Mouse (Mus musculus) CH12.LX (cell line): ENCODE results near the gene Commd1. TPM values are rescaled to one million over a fixed set of nuclear protein-coding genes. Genes with fewer than 3 reads are reported as not detected.

Source experiments
- DNase-seq: peaks from one replicate; pipeline ENCODE4 v3.0.0-alpha.2; 2013; ENCODE audit errors: extremely low read depth
- H3K27ac ChIP-seq: 2 replicates; pipeline ENCODE4 v1.5.1; 2012; ENCODE audit warnings: low read depth, mild to moderate bottlenecking, control low read depth, moderate library complexity; ENCODE audit not compliant: insufficient read depth
- H3K27me3 ChIP-seq: replicated peaks from 2 replicates; pipeline ENCODE3; 2012; ENCODE audit warnings: inconsistent platforms
- H3K36me3 ChIP-seq, 2 experiments: replicated peaks in 1 of 2; 2 replicates each; pipeline versions ENCODE3 to v1.6.1; 2012; ENCODE audit warnings: inconsistent platforms in 1 of 2, low read length in 1 of 2, mild to moderate bottlenecking in 1 of 2, mixed read lengths in 1 of 2, moderate library complexity in 1 of 2; ENCODE audit not compliant: control insufficient read depth in 1 of 2, insufficient read depth in 1 of 2
- H3K4me1 ChIP-seq, 2 experiments: 2 replicates each; pipeline ENCODE4 v1.6.1; 2012; ENCODE audit warnings: inconsistent platforms in 1 of 2, moderate library complexity in 1 of 2; ENCODE audit not compliant: insufficient read depth in 2 of 2, control insufficient read depth in 1 of 2
- H3K4me2 ChIP-seq: 2 replicates; pipeline ENCODE4 v1.6.1; 2012; ENCODE audit warnings: low read depth, mild to moderate bottlenecking, control low read depth; ENCODE audit not compliant: poor library complexity, insufficient read depth, severe bottlenecking
- H3K4me3 ChIP-seq, 3 experiments: fragments of 150-350 bp in 1 of 3; sonication (generic) in 1 of 3; replicated peaks in 1 of 3; 2 replicates each; pipeline versions ENCODE3 to v1.5.1; 2011 to 2012; ENCODE audit warnings: low read depth in 2 of 3, low read length in 2 of 3, mild to moderate bottlenecking in 2 of 3, moderate library complexity in 2 of 3, control low read depth in 1 of 3, improper control_type of control experiment in 1 of 3, inconsistent platforms in 1 of 3, mixed read lengths in 1 of 3; ENCODE audit not compliant: poor library complexity in 1 of 3
- H3K79me2 ChIP-seq: replicated peaks from 2 replicates; pipeline ENCODE4 v1.6.1; 2012; ENCODE audit warnings: mild to moderate bottlenecking, moderate library complexity; ENCODE audit not compliant: control insufficient read depth, poor library complexity, insufficient read depth, severe bottlenecking; ENCODE audit errors: extremely low read depth
- H3K9ac ChIP-seq: 2 replicates; pipeline ENCODE4 v1.6.1; 2012; ENCODE audit warnings: low read depth, mild to moderate bottlenecking, control low read depth, moderate library complexity; ENCODE audit not compliant: insufficient read depth
- H3K9me3 ChIP-seq: replicated peaks from 2 replicates; pipeline ENCODE3; 2012; ENCODE audit warnings: low read length, inconsistent platforms, mixed read lengths
- CHD1 ChIP-seq: IDR thresholded peaks from 2 replicates; pipeline ENCODE4 v1.6.1; 2012; ENCODE audit warnings: low read depth, low read length, improper control_type of control experiment, inconsistent platforms
- CHD2 ChIP-seq: IDR thresholded peaks from 2 replicates; pipeline ENCODE4 v1.6.1; 2011; ENCODE audit warnings: low read length, improper control_type of control experiment
- CTCF ChIP-seq, 2 experiments: IDR thresholded peaks in 1 of 2; conservative IDR thresholded peaks in 1 of 2; 2 replicates each; pipeline ENCODE4 v1.5.1; 2011 to 2012; ENCODE audit warnings: low read depth in 2 of 2, low read length in 2 of 2, improper control_type of control experiment in 1 of 2, inconsistent platforms in 1 of 2, mild to moderate bottlenecking in 1 of 2, moderate library complexity in 1 of 2
- IRF4 ChIP-seq: IDR thresholded peaks from 2 replicates; pipeline ENCODE4 v1.6.1; 2014; ENCODE audit warnings: low read depth, mild to moderate bottlenecking, inconsistent platforms, low read length, improper control_type of control experiment
- MAFK ChIP-seq: IDR thresholded peaks from 2 replicates; pipeline ENCODE4 v1.6.1; 2011; ENCODE audit warnings: low read length, improper control_type of control experiment; ENCODE audit not compliant: insufficient replicate concordance
- MEF2A ChIP-seq: IDR thresholded peaks from 2 replicates; pipeline ENCODE4 v1.6.1; 2014; ENCODE audit warnings: low read depth, mild to moderate bottlenecking, inconsistent platforms, low read length, improper control_type of control experiment, borderline replicate concordance
- MXI1 ChIP-seq: IDR thresholded peaks from 2 replicates; pipeline ENCODE4 v1.6.1; 2011; ENCODE audit warnings: mild to moderate bottlenecking, low read depth, low read length, improper control_type of control experiment
- NELFE ChIP-seq: IDR thresholded peaks from 2 replicates; pipeline ENCODE4 v1.6.1; 2011; ENCODE audit warnings: low read depth, low read length, improper control_type of control experiment
- NRF1 ChIP-seq: IDR thresholded peaks from 2 replicates; pipeline ENCODE4 v1.6.1; 2014; ENCODE audit warnings: low read depth, mild to moderate bottlenecking, inconsistent platforms, low read length, improper control_type of control experiment, moderate library complexity
- PAX5 ChIP-seq: IDR thresholded peaks from 2 replicates; pipeline ENCODE4 v1.6.1; 2012; ENCODE audit warnings: low read length, inconsistent platforms, mixed read lengths
- POLR2A ChIP-seq: IDR thresholded peaks from 2 replicates; pipeline ENCODE4 v1.6.1; 2011; ENCODE audit warnings: low read depth, mild to moderate bottlenecking, improper control_type of control experiment, low read length
- POLR2AphosphoS2 ChIP-seq: IDR thresholded peaks from 2 replicates; pipeline ENCODE4 v1.6.1; 2011; ENCODE audit warnings: low read depth, low read length, improper control_type of control experiment
- RAD21 ChIP-seq: IDR thresholded peaks from 2 replicates; pipeline ENCODE4 v1.6.1; 2011; ENCODE audit warnings: low read depth, mild to moderate bottlenecking, low read length, improper control_type of control experiment, moderate library complexity
- SIN3A ChIP-seq: IDR thresholded peaks from 2 replicates; pipeline ENCODE4 v1.6.1; 2012; ENCODE audit warnings: low read length, improper control_type of control experiment, inconsistent platforms
- SMC3 ChIP-seq: IDR thresholded peaks from 2 replicates; pipeline ENCODE4 v1.6.1; 2011; ENCODE audit warnings: low read depth, low read length, improper control_type of control experiment
- TCF12 ChIP-seq: IDR thresholded peaks from 2 replicates; pipeline ENCODE4 v1.6.1; 2014; ENCODE audit warnings: low read depth, mild to moderate bottlenecking, inconsistent platforms, low read length, improper control_type of control experiment
- UBTF ChIP-seq: IDR thresholded peaks from 2 replicates; pipeline ENCODE4 v1.6.1; 2012; ENCODE audit warnings: low read depth, mild to moderate bottlenecking, inconsistent platforms, low read length, improper control_type of control experiment, moderate library complexity
- USF2 ChIP-seq: conservative IDR thresholded peaks from 2 replicates; pipeline ENCODE4 v1.6.1; 2011; ENCODE audit warnings: low read depth, low read length, improper control_type of control experiment
- ZMIZ1 ChIP-seq: IDR thresholded peaks from 2 replicates; pipeline ENCODE4 v1.6.1; 2012; ENCODE audit warnings: low read depth, mild to moderate bottlenecking, inconsistent platforms, low read length, improper control_type of control experiment
- dilution Hi-C: fragments of 300-500 bp; cut with MboI; formaldehyde crosslinking; loops from 2 replicates; pipeline ENCODE4 v1.14.3; 2020; ENCODE audit warnings: low sequenced_read_pairs; ENCODE audit not compliant: extremely low pct_unique_long_range_greater_than_20kb, extremely low pct_ligation_motif_present
- in situ Hi-C: fragments of 300-500 bp; cut with MboI; formaldehyde crosslinking; loops from 3 replicates; pipeline ENCODE4 v1.14.3; 2019; ENCODE audit warnings: low sequenced_read_pairs, low pct_ligation_motif_present, low pct_unique_long_range_greater_than_20kb, mixed read lengths
- polyA plus RNA-seq: library from polyadenylated mRNA; unstranded; fragments of >175 nt; gene quantifications from 2 replicates; pipeline ENCODE4 v1.2.1, GENCODE M21; 2012; ENCODE audit warnings: low read depth; ENCODE audit not compliant: insufficient read length
- total RNA-seq, 2 experiments: library from RNA; depleted of rRNA; stranded (reverse); fragments of 300-350 nt in 1 of 2; fragments of >200 nt in 1 of 2; gene quantifications; 2 replicates each; pipeline ENCODE4 v1.2.3; 2012 to 2014

Commd1 gene
- total and polyA plus RNA-seq, 3 experiments: 109 to 163 (median 113) TPM

DNA sequence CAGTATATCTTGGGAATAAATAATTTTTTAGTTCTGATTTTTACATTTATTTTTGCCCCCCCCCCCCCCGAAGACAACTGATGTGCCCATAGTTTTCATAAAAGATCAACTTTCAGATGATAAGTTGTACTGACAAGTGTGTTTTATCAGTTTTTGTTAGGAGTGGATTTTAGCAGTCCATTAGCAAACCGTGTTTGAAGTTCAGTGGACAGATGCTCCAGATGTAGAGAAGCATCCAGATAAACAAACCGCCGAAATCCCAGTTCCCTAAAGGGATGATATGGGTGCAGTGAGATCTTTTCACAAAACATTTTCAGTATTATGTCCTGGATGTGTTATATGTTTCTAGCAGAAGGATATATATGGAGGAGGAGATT is 26.6 kb upstream of the Commd1 start:
- dilution Hi-C loops: no loop called here
- H3K79me2 ChIP-seq: no peaks in the 10 kb centered on the region
- peak overlapping the region in 2 of 3 experiments; percentile 60 to 76 for H3K4me3 ChIP-seq
- no peak overlapping the region for H3K27ac ChIP-seq
- H3K36me3 ChIP-seq: peaks cover 9 to 26% of the 10 kb centered on the region in 2 experiments
- DNase-seq: no peak
- H3K4me1 ChIP-seq: peaks cover 3 to 13% of the 10 kb centered on the region in 2 experiments; a peak in 3 of 4 replicates
- peak overlapping the region; percentile 68 for H3K9ac ChIP-seq
- peak overlapping the region; percentile 55 for H3K4me2 ChIP-seq
- no peaks in the 10 kb centered on the region for H3K9me3 ChIP-seq
- TF ChIP-seq CTCF (conservative IDR thresholded peaks at IDR 0.05 in 1 of 2, IDR thresholded peaks at IDR 0.05 in 1 of 2; ENCODE audit: low read depth in 2 of 2, low read length in 2 of 2) (no peak), ZMIZ1 (no peak), SIN3A (no peak), MEF2A (no peak), SMC3 (no peak), USF2 (no peak)
- TF ChIP-seq, all 38 proteins: peak for 0
- H3K27me3 ChIP-seq: no peaks in the 10 kb centered on the region
- in situ Hi-C loops: loop anchor here (5.0 kb wide), 1 partner anchor 258 kb away; no protein-coding TSS in a partner anchor

DNA sequence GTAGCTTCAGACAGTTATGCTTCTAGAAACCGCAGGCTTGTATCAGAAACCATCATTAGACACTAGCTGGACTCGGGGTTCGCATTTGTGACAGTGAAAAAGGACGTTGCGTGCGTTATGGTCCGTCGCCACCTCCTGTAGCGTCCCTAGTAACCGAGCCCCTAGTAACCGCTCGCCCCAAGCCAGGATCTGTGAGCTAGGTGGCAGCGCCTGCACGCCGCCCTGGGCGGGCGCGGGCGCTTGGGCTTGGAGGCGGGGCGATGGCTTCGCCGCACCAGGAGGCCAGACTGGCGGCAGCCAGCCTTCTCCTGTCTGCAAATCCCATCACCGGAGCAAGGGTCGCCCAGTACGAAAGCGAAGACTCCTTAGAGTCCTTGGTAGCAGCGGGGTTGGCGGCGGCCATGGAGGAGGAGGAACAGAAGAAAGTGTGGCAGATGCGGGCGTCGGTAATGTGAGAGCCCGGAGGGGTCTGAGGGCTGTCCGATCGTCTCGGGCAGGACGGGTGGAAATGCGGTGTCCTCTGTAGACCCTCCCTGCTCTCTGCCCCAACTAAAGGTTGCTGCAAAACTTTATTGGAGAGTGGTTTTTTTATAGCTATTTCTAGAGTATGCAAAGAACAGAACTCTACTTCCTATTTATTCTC is 26.1 kb upstream of the Commd1 start:
- Histone ChIP-seq H3K9ac (peak overlapping the region; percentile 68), H3K4me3 (peak overlapping the region; percentile 60 to 78 (median 76)), H3K4me1 (peaks cover 3 to 13% of the 10 kb centered on the region in 2 experiments; a peak in 3 of 4 replicates), H3K4me2 (peak overlapping the region; percentile 80), H3K27me3 (no peaks in the 10 kb centered on the region), H3K9me3 (no peaks in the 10 kb centered on the region), H3K36me3 (peaks cover 14 to 31% of the 10 kb centered on the region in 2 experiments), H3K27ac (peak overlapping the region; percentile 50), H3K79me2 (no peaks in the 10 kb centered on the region)
- in situ Hi-C loops (loop anchor here (5.0 kb wide), 1 partner anchor 259 kb away; no protein-coding TSS in a partner anchor), dilution Hi-C loops (no loop called here)
- TF ChIP-seq TCF12: peak; percentile 48; the same call in 1 of the 2 replicates
- TF ChIP-seq SIN3A: peak; percentile 99
- TF ChIP-seq NELFE: peak; percentile 64
- peak; percentile 47; the same call in 1 of the 2 replicates for TF ChIP-seq NRF1
- TF ChIP-seq CHD2: peak; percentile 11; the same call in 1 of the 2 replicates
- peak; percentile 75 for TF ChIP-seq POLR2A
- TF ChIP-seq POLR2AphosphoS2: no peak
- peak; percentile 22; the same call in 1 of the 2 replicates for TF ChIP-seq IRF4
- TF ChIP-seq MAFK: no peak
- TF ChIP-seq CHD1: no peak
- TF ChIP-seq PAX5: no peak
- peak; percentile 33 for TF ChIP-seq RAD21
- peak; percentile 62; the same call in 1 of the 2 replicates for TF ChIP-seq UBTF
- peak; percentile 99 for TF ChIP-seq MXI1
- peak in 1 of 2 experiments; percentile 45; a peak in 2 of 4 replicates for TF ChIP-seq CTCF (conservative IDR thresholded peaks at IDR 0.05 in 1 of 2, IDR thresholded peaks at IDR 0.05 in 1 of 2; ENCODE audit: low read depth in 2 of 2, low read length in 2 of 2)
- peak; percentile 91 for DNase-seq
